Mouse (Mus musculus): ENCODE measurements around the gene Cacnb2. TPM values are rescaled to one million over a fixed set of nuclear protein-coding genes. Genes with fewer than 3 reads are reported as not detected.

The Cacnb2 gene
- polyA plus RNA-seq, 1 experiment from 2014 or later = 2.4 TPM

- Histone ChIP-seq H3K9me3 (replicated peaks; ENCODE audit: control insufficient read depth, low read length) (no peaks in the 10 kb centered on the region), H3K27ac (ENCODE audit: low read depth, low read length) (no peak overlapping the region), H3K9ac (ENCODE audit: low read length) (no peak overlapping the region), H3K4me3 (ENCODE audit: low read depth, low read length) (no peak overlapping the region), H3K4me1 (ENCODE audit: control insufficient read depth, insufficient read depth, low read length) (no peaks in the 10 kb centered on the region), H3K4me2 (ENCODE audit: low read length) (no peak overlapping the region), H3K27me3 (replicated peaks; ENCODE audit: control insufficient read depth, insufficient read depth, low read length) (no peaks in the 10 kb centered on the region), H3K36me3 (ENCODE audit: control insufficient read depth, insufficient read depth, low read length) (no peaks in the 10 kb centered on the region)
- DNase-seq (ENCODE audit: low spot score) (no peak), ATAC-seq (no peak)
Observed at GRCm38 (mm10) chr2:14684231-14684630, 81.3 kb downstream of the Cacnb2 start.

GRCm38 (mm10) chr2:14702973-14703645, 100.2 kb downstream of the Cacnb2 start:
- Histone ChIP-seq H3K27me3 (replicated peaks; ENCODE audit: control insufficient read depth, insufficient read depth, low read length) (no peaks in the 10 kb centered on the region), H3K9me3 (replicated peaks; ENCODE audit: control insufficient read depth, low read length) (no peaks in the 10 kb centered on the region), H3K9ac (ENCODE audit: low read length) (no peak overlapping the region), H3K4me3 (ENCODE audit: low read depth, low read length) (no peak overlapping the region), H3K4me2 (ENCODE audit: low read length) (no peak overlapping the region), H3K36me3 (ENCODE audit: control insufficient read depth, insufficient read depth, low read length) (no peaks in the 10 kb centered on the region), H3K27ac (ENCODE audit: low read depth, low read length) (no peak overlapping the region), H3K4me1 (ENCODE audit: control insufficient read depth, insufficient read depth, low read length) (no peaks in the 10 kb centered on the region)
- DNase-seq (ENCODE audit: low spot score) (peak; percentile 84), ATAC-seq (peak; percentile 69)
- 78% methylated on average over 1 of the region's 1 CpGs for WGBS

GRCm38 (mm10) chr2:14703676-14704075, 100.8 kb downstream of the Cacnb2 start:
- ATAC-seq = peak; percentile 18; the same call in 1 of the 2 replicates
- no peak overlapping the region for H3K27ac ChIP-seq (ENCODE audit: low read depth, low read length)
- no peaks in the 10 kb centered on the region for H3K27me3 ChIP-seq (replicated peaks; ENCODE audit: control insufficient read depth, insufficient read depth, low read length)
- no peaks in the 10 kb centered on the region for H3K9me3 ChIP-seq (replicated peaks; ENCODE audit: control insufficient read depth, low read length)
- no peak overlapping the region for H3K9ac ChIP-seq (ENCODE audit: low read length)
- H3K4me2 ChIP-seq (ENCODE audit: low read length) = no peak overlapping the region
- H3K4me1 ChIP-seq (ENCODE audit: control insufficient read depth, insufficient read depth, low read length) = no peaks in the 10 kb centered on the region
- H3K36me3 ChIP-seq (ENCODE audit: control insufficient read depth, insufficient read depth, low read length) = no peaks in the 10 kb centered on the region
- no peak overlapping the region for H3K4me3 ChIP-seq (ENCODE audit: low read depth, low read length)
- DNase-seq (ENCODE audit: low spot score) = no peak
- WGBS = 90% methylated on average over 4 of the region's 4 CpGs

GRCm38 (mm10) chr2:14710247-14710646, 107.4 kb downstream of the Cacnb2 start:
- Histone ChIP-seq H3K9me3 (replicated peaks; ENCODE audit: control insufficient read depth, low read length) (no peaks in the 10 kb centered on the region), H3K4me1 (ENCODE audit: control insufficient read depth, insufficient read depth, low read length) (no peaks in the 10 kb centered on the region), H3K36me3 (ENCODE audit: control insufficient read depth, insufficient read depth, low read length) (no peaks in the 10 kb centered on the region), H3K9ac (ENCODE audit: low read length) (no peak overlapping the region), H3K27ac (ENCODE audit: low read depth, low read length) (no peak overlapping the region), H3K27me3 (replicated peaks; ENCODE audit: control insufficient read depth, insufficient read depth, low read length) (no peaks in the 10 kb centered on the region), H3K4me3 (ENCODE audit: low read depth, low read length) (no peak overlapping the region), H3K4me2 (ENCODE audit: low read length) (no peak overlapping the region)
- WGBS = 92% methylated on average over 8 of the region's 8 CpGs
- DNase-seq (ENCODE audit: low spot score) (no peak), ATAC-seq (no peak)

DNA sequence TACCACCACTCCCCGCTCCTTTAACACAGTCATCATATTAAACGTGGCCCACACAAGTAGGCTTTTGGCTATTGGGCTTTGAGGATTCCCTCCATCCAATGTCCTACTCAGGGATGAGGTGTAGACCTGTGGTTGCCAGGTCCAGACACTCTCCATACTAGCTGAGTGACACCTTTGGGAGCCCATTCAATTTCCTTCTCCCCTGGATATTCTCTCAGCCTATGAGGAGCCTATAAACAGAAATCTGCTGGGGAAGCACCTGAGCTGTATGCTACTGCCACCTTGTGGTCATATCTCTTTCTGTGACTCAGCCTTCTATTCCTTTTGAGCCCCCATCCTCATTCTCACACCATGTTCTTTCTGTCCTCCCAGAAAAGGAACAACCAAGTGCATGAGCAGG, 108.9 kb downstream of the Cacnb2 start:
- Histone ChIP-seq H3K4me2 (ENCODE audit: low read length) (no peak overlapping the region), H3K4me3 (ENCODE audit: low read depth, low read length) (no peak overlapping the region), H3K27ac (ENCODE audit: low read depth, low read length) (no peak overlapping the region), H3K36me3 (ENCODE audit: control insufficient read depth, insufficient read depth, low read length) (no peaks in the 10 kb centered on the region), H3K9me3 (replicated peaks; ENCODE audit: control insufficient read depth, low read length) (no peaks in the 10 kb centered on the region), H3K27me3 (replicated peaks; ENCODE audit: control insufficient read depth, insufficient read depth, low read length) (no peaks in the 10 kb centered on the region), H3K4me1 (ENCODE audit: control insufficient read depth, insufficient read depth, low read length) (no peaks in the 10 kb centered on the region), H3K9ac (ENCODE audit: low read length) (no peak overlapping the region)
- DNase-seq (ENCODE audit: low spot score) (peak; percentile 51), ATAC-seq (peak; percentile 46; the same call in 1 of the 2 replicates)
- WGBS = 91% methylated on average over 2 of the region's 2 CpGs

- H3K4me1 ChIP-seq (ENCODE audit: control insufficient read depth, insufficient read depth, low read length) = no peaks in the 10 kb centered on the region
- H3K4me3 ChIP-seq (ENCODE audit: low read depth, low read length) = no peak overlapping the region
- H3K9me3 ChIP-seq (replicated peaks; ENCODE audit: control insufficient read depth, low read length) = no peaks in the 10 kb centered on the region
- no peaks in the 10 kb centered on the region for H3K27me3 ChIP-seq (replicated peaks; ENCODE audit: control insufficient read depth, insufficient read depth, low read length)
- 89% methylated on average over 3 of the region's 3 CpGs for WGBS
- no peak overlapping the region for H3K9ac ChIP-seq (ENCODE audit: low read length)
- no peak for ATAC-seq
- no peak for DNase-seq (ENCODE audit: low spot score)
- no peak overlapping the region for H3K27ac ChIP-seq (ENCODE audit: low read depth, low read length)
- no peak overlapping the region for H3K4me2 ChIP-seq (ENCODE audit: low read length)
- H3K36me3 ChIP-seq (ENCODE audit: control insufficient read depth, insufficient read depth, low read length) = no peaks in the 10 kb centered on the region
Observed at GRCm38 (mm10) chr2:14713049-14713448, 110.2 kb downstream of the Cacnb2 start.

DNA sequence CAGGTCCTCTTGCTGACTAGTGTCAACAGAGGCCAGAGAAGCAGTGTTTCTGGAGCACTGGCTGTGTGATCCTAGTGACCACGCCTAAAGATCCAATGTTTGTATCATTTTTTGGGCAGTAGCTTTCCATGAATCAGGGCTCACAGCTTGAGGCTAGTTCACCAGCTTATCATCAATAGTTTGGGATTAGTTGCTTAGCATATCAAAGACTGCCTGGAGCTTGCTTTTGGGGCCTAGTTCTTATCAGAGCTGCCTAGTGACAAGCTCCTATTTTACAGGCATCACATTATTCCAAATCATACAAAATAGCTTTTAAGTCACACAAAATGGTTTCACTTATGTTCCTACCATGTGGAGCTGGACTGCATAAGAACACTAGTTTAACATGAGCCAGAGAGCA, 113.8 kb downstream of the Cacnb2 start:
- Histone ChIP-seq H3K4me3 (ENCODE audit: low read depth, low read length) (no peak overlapping the region), H3K9me3 (replicated peaks; ENCODE audit: control insufficient read depth, low read length) (no peaks in the 10 kb centered on the region), H3K36me3 (ENCODE audit: control insufficient read depth, insufficient read depth, low read length) (no peaks in the 10 kb centered on the region), H3K27ac (ENCODE audit: low read depth, low read length) (no peak overlapping the region), H3K9ac (ENCODE audit: low read length) (no peak overlapping the region), H3K4me1 (ENCODE audit: control insufficient read depth, insufficient read depth, low read length) (no peaks in the 10 kb centered on the region), H3K4me2 (ENCODE audit: low read length) (no peak overlapping the region), H3K27me3 (replicated peaks; ENCODE audit: control insufficient read depth, insufficient read depth, low read length) (no peaks in the 10 kb centered on the region)
- 8% methylated on average over 1 of the region's 1 CpGs for WGBS
- DNase-seq (ENCODE audit: low spot score) = no peak
- ATAC-seq = no peak

DNA sequence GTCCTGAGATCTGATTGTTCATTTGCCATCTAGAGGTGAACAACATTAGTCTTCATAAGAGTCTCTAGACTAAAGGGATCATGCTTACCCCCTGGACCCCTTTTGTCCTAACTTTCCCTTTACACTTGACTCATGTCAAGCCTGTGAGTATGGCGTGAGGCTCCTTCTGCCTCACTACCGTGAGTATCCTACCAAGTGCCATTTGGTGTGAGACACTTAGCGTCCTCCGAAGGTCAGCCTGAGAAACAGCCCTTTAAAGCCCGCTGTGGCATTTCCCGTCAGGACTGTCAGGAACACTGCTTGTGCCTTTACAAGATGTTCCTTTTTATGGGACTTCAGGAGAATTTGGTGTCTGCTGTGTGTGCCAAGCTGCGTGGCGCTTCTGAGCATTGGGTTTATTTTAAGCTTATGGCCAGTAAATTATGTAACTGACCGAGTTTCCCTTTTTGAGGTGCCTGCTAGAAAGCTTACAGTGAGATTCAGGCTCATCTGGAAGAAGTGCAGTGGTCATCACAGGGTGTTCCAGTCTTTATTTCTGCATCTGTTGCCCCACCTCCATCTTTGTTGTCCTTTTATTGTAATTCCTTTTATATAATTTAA, 116.3 kb downstream of the Cacnb2 start:
- DNase-seq (ENCODE audit: low spot score) (no peak), ATAC-seq (no peak)
- H3K36me3 ChIP-seq (ENCODE audit: control insufficient read depth, insufficient read depth, low read length) = no peaks in the 10 kb centered on the region
- no peak overlapping the region for H3K9ac ChIP-seq (ENCODE audit: low read length)
- H3K4me2 ChIP-seq (ENCODE audit: low read length) = no peak overlapping the region
- H3K27ac ChIP-seq (ENCODE audit: low read depth, low read length) = no peak overlapping the region
- no peaks in the 10 kb centered on the region for H3K9me3 ChIP-seq (replicated peaks; ENCODE audit: control insufficient read depth, low read length)
- H3K27me3 ChIP-seq (replicated peaks; ENCODE audit: control insufficient read depth, insufficient read depth, low read length) = no peaks in the 10 kb centered on the region
- no peaks in the 10 kb centered on the region for H3K4me1 ChIP-seq (ENCODE audit: control insufficient read depth, insufficient read depth, low read length)
- WGBS = 94% methylated on average over 9 of the region's 9 CpGs
- H3K4me3 ChIP-seq (ENCODE audit: low read depth, low read length) = no peak overlapping the region

GRCm38 (mm10) chr2:14725437-14725836, 122.5 kb downstream of the Cacnb2 start:
- H3K36me3 ChIP-seq (ENCODE audit: control insufficient read depth, insufficient read depth, low read length) = no peaks in the 10 kb centered on the region
- no peaks in the 10 kb centered on the region for H3K9me3 ChIP-seq (replicated peaks; ENCODE audit: control insufficient read depth, low read length)
- H3K4me1 ChIP-seq (ENCODE audit: control insufficient read depth, insufficient read depth, low read length) = no peaks in the 10 kb centered on the region
- ATAC-seq (no peak), DNase-seq (ENCODE audit: low spot score) (no peak)
- H3K27ac ChIP-seq (ENCODE audit: low read depth, low read length) = no peak overlapping the region
- H3K27me3 ChIP-seq (replicated peaks; ENCODE audit: control insufficient read depth, insufficient read depth, low read length) = no peaks in the 10 kb centered on the region
- H3K9ac ChIP-seq (ENCODE audit: low read length) = no peak overlapping the region
- H3K4me3 ChIP-seq (ENCODE audit: low read depth, low read length) = no peak overlapping the region
- no peak overlapping the region for H3K4me2 ChIP-seq (ENCODE audit: low read length)
